Mouse (Mus musculus) CH12.LX (cell line): ENCODE data around the gene Ltb. TPM values are rescaled to one million over a fixed set of nuclear protein-coding genes. Genes with fewer than 3 reads are reported as not detected.
A peak's percentile ranks its signal among the peaks of the same experiment; 100 is the strongest.

Experiments used
- DNase-seq: peaks from one replicate; pipeline ENCODE4 v3.0.0-alpha.2; 2013; ENCODE audit errors: extremely low read depth
- H3K27ac ChIP-seq: 2 replicates; pipeline ENCODE4 v1.5.1; 2012; ENCODE audit warnings: low read depth, mild to moderate bottlenecking, control low read depth, moderate library complexity; ENCODE audit not compliant: insufficient read depth
- H3K27me3 ChIP-seq: replicated peaks from 2 replicates; pipeline ENCODE3; 2012; ENCODE audit warnings: inconsistent platforms
- H3K36me3 ChIP-seq, 2 experiments: replicated peaks in 1 of 2; 2 replicates each; pipeline versions ENCODE3 to v1.6.1; 2012; ENCODE audit warnings: inconsistent platforms in 1 of 2, low read length in 1 of 2, mild to moderate bottlenecking in 1 of 2, mixed read lengths in 1 of 2, moderate library complexity in 1 of 2; ENCODE audit not compliant: control insufficient read depth in 1 of 2, insufficient read depth in 1 of 2
- H3K4me1 ChIP-seq, 2 experiments: 2 replicates each; pipeline ENCODE4 v1.6.1; 2012; ENCODE audit warnings: inconsistent platforms in 1 of 2, moderate library complexity in 1 of 2; ENCODE audit not compliant: insufficient read depth in 2 of 2, control insufficient read depth in 1 of 2
- H3K4me2 ChIP-seq: 2 replicates; pipeline ENCODE4 v1.6.1; 2012; ENCODE audit warnings: low read depth, mild to moderate bottlenecking, control low read depth; ENCODE audit not compliant: poor library complexity, insufficient read depth, severe bottlenecking
- H3K4me3 ChIP-seq, 3 experiments: fragments of 150-350 bp in 1 of 3; sonication (generic) in 1 of 3; replicated peaks in 1 of 3; 2 replicates each; pipeline versions ENCODE3 to v1.5.1; 2011 to 2012; ENCODE audit warnings: low read depth in 2 of 3, low read length in 2 of 3, mild to moderate bottlenecking in 2 of 3, moderate library complexity in 2 of 3, control low read depth in 1 of 3, improper control_type of control experiment in 1 of 3, inconsistent platforms in 1 of 3, mixed read lengths in 1 of 3; ENCODE audit not compliant: poor library complexity in 1 of 3
- H3K79me2 ChIP-seq: replicated peaks from 2 replicates; pipeline ENCODE4 v1.6.1; 2012; ENCODE audit warnings: mild to moderate bottlenecking, moderate library complexity; ENCODE audit not compliant: control insufficient read depth, poor library complexity, insufficient read depth, severe bottlenecking; ENCODE audit errors: extremely low read depth
- H3K9ac ChIP-seq: 2 replicates; pipeline ENCODE4 v1.6.1; 2012; ENCODE audit warnings: low read depth, mild to moderate bottlenecking, control low read depth, moderate library complexity; ENCODE audit not compliant: insufficient read depth
- H3K9me3 ChIP-seq: replicated peaks from 2 replicates; pipeline ENCODE3; 2012; ENCODE audit warnings: low read length, inconsistent platforms, mixed read lengths
- BHLHE40 ChIP-seq: IDR thresholded peaks from 2 replicates; pipeline ENCODE4 v1.6.1; 2011; ENCODE audit warnings: mild to moderate bottlenecking, low read depth, low read length, improper control_type of control experiment
- CTCF ChIP-seq, 2 experiments: IDR thresholded peaks in 1 of 2; conservative IDR thresholded peaks in 1 of 2; 2 replicates each; pipeline ENCODE4 v1.5.1; 2011 to 2012; ENCODE audit warnings: low read depth in 2 of 2, low read length in 2 of 2, improper control_type of control experiment in 1 of 2, inconsistent platforms in 1 of 2, mild to moderate bottlenecking in 1 of 2, moderate library complexity in 1 of 2
- ELF1 ChIP-seq: IDR thresholded peaks from 2 replicates; pipeline ENCODE4 v1.6.1; 2014; ENCODE audit warnings: low read depth, mild to moderate bottlenecking, inconsistent platforms, low read length, improper control_type of control experiment
- EP300 ChIP-seq: IDR thresholded peaks from 2 replicates; pipeline ENCODE4 v1.6.1; 2011; ENCODE audit warnings: low read length, improper control_type of control experiment
- HCFC1 ChIP-seq: IDR thresholded peaks from 2 replicates; pipeline ENCODE4 v1.6.1; 2012; ENCODE audit warnings: low read depth, mild to moderate bottlenecking, inconsistent platforms, low read length, improper control_type of control experiment
- IRF4 ChIP-seq: IDR thresholded peaks from 2 replicates; pipeline ENCODE4 v1.6.1; 2014; ENCODE audit warnings: low read depth, mild to moderate bottlenecking, inconsistent platforms, low read length, improper control_type of control experiment
- MAX ChIP-seq: IDR thresholded peaks from 2 replicates; pipeline ENCODE4 v1.6.1; 2011; ENCODE audit warnings: low read length, improper control_type of control experiment
- MYC ChIP-seq: IDR thresholded peaks from 2 replicates; pipeline ENCODE4 v1.6.1; 2011; ENCODE audit warnings: low read depth, mild to moderate bottlenecking, improper control_type of control experiment, low read length
- NRF1 ChIP-seq: IDR thresholded peaks from 2 replicates; pipeline ENCODE4 v1.6.1; 2014; ENCODE audit warnings: low read depth, mild to moderate bottlenecking, inconsistent platforms, low read length, improper control_type of control experiment, moderate library complexity
- POLR2A ChIP-seq: IDR thresholded peaks from 2 replicates; pipeline ENCODE4 v1.6.1; 2011; ENCODE audit warnings: low read depth, mild to moderate bottlenecking, improper control_type of control experiment, low read length
- SIN3A ChIP-seq: IDR thresholded peaks from 2 replicates; pipeline ENCODE4 v1.6.1; 2012; ENCODE audit warnings: low read length, improper control_type of control experiment, inconsistent platforms
- SMC3 ChIP-seq: IDR thresholded peaks from 2 replicates; pipeline ENCODE4 v1.6.1; 2011; ENCODE audit warnings: low read depth, low read length, improper control_type of control experiment
- TCF12 ChIP-seq: IDR thresholded peaks from 2 replicates; pipeline ENCODE4 v1.6.1; 2014; ENCODE audit warnings: low read depth, mild to moderate bottlenecking, inconsistent platforms, low read length, improper control_type of control experiment
- USF1 ChIP-seq: IDR thresholded peaks from 2 replicates; pipeline ENCODE4 v1.6.1; 2014; ENCODE audit warnings: low read depth, mild to moderate bottlenecking, inconsistent platforms, low read length, improper control_type of control experiment
- USF2 ChIP-seq: conservative IDR thresholded peaks from 2 replicates; pipeline ENCODE4 v1.6.1; 2011; ENCODE audit warnings: low read depth, low read length, improper control_type of control experiment
- ZKSCAN1 ChIP-seq: IDR thresholded peaks from 2 replicates; pipeline ENCODE4 v1.6.1; 2012; ENCODE audit warnings: low read depth, inconsistent platforms, low read length, improper control_type of control experiment, borderline replicate concordance
- ZMIZ1 ChIP-seq: IDR thresholded peaks from 2 replicates; pipeline ENCODE4 v1.6.1; 2012; ENCODE audit warnings: low read depth, mild to moderate bottlenecking, inconsistent platforms, low read length, improper control_type of control experiment
- ZNF384 ChIP-seq: IDR thresholded peaks from 2 replicates; pipeline ENCODE4 v1.6.1; 2012; ENCODE audit warnings: low read depth, low read length, improper control_type of control experiment, inconsistent platforms
- dilution Hi-C: fragments of 300-500 bp; cut with MboI; formaldehyde crosslinking; loops from 2 replicates; pipeline ENCODE4 v1.14.3; 2020; ENCODE audit warnings: low sequenced_read_pairs; ENCODE audit not compliant: extremely low pct_unique_long_range_greater_than_20kb, extremely low pct_ligation_motif_present
- in situ Hi-C: fragments of 300-500 bp; cut with MboI; formaldehyde crosslinking; loops from 3 replicates; pipeline ENCODE4 v1.14.3; 2019; ENCODE audit warnings: low sequenced_read_pairs, low pct_ligation_motif_present, low pct_unique_long_range_greater_than_20kb, mixed read lengths
- polyA plus RNA-seq: library from polyadenylated mRNA; unstranded; fragments of >175 nt; gene quantifications from 2 replicates; pipeline ENCODE4 v1.2.1, GENCODE M21; 2012; ENCODE audit warnings: low read depth; ENCODE audit not compliant: insufficient read length
- total RNA-seq, 2 experiments: library from RNA; depleted of rRNA; stranded (reverse); fragments of 300-350 nt in 1 of 2; fragments of >200 nt in 1 of 2; gene quantifications; 2 replicates each; pipeline ENCODE4 v1.2.3; 2012 to 2014

Ltb gene
- total and polyA plus RNA-seq, 3 experiments: 150 to 263 (median 234) TPM

- H3K79me2 ChIP-seq: no peaks in the 10 kb centered on the region
- H3K9me3 ChIP-seq: no peaks in the 10 kb centered on the region
- H3K27me3 ChIP-seq: no peaks in the 10 kb centered on the region
- in situ Hi-C loops: no loop called here
- no peak for DNase-seq
- H3K4me3 ChIP-seq: no peak overlapping the region
- H3K9ac ChIP-seq: no peak overlapping the region
- dilution Hi-C loops: no loop called here
- no peak overlapping the region for H3K4me2 ChIP-seq
- peaks cover 0 to 11% of the 10 kb centered on the region in 2 experiments for H3K36me3 ChIP-seq
- H3K27ac ChIP-seq: peak overlapping the region; percentile 67; the same call in 1 of the 2 replicates
- TF ChIP-seq MAX: no peak
- TF ChIP-seq USF1: no peak
- TF ChIP-seq USF2: no peak
- TF ChIP-seq ZMIZ1: no peak
- TF ChIP-seq HCFC1: no peak
- no peak for TF ChIP-seq SMC3
- H3K4me1 ChIP-seq: peaks cover 27 to 71% of the 10 kb centered on the region in 2 experiments
Measured at GRCm38 (mm10) chr17:35187345-35187744, 6.9 kb upstream of the Ltb start.

- in situ Hi-C loops (no loop called here), dilution Hi-C loops (no loop called here)
- Histone ChIP-seq H3K9me3 (no peaks in the 10 kb centered on the region), H3K4me2 (peak within 1 kb of the TSS; percentile 51), H3K27ac (peak within 1 kb of the TSS; percentile 71), H3K79me2 (no peaks in the 10 kb centered on the region), H3K4me3 (peak within 1 kb of the TSS in 1 of 3 experiments; percentile 22), H3K4me1 (peaks cover 30 to 69% of the 10 kb centered on the region in 2 experiments), H3K9ac (peak within 1 kb of the TSS; percentile 10; the same call in 1 of the 2 replicates), H3K27me3 (no peaks in the 10 kb centered on the region), H3K36me3 (peaks cover 0 to 11% of the 10 kb centered on the region in 2 experiments)
- TF ChIP-seq EP300: peak; percentile 25; the same call in 1 of the 2 replicates
- TF ChIP-seq BHLHE40: peak; percentile 59
- no peak for TF ChIP-seq MYC
- no peak for TF ChIP-seq CTCF (conservative IDR thresholded peaks at IDR 0.05 in 1 of 2, IDR thresholded peaks at IDR 0.05 in 1 of 2; ENCODE audit: low read depth in 2 of 2, low read length in 2 of 2)
- 0 out of 2 replicates have a peak, but pooled peaks have one; percentile 31 for TF ChIP-seq TCF12
- TF ChIP-seq SMC3: no peak
- peak; percentile 69 for TF ChIP-seq HCFC1
- TF ChIP-seq ZKSCAN1: no peak
- TF ChIP-seq NRF1: no peak
- TF ChIP-seq ELF1: peak; percentile 79
- peak; percentile 58; the same call in 1 of the 2 replicates for TF ChIP-seq IRF4
- TF ChIP-seq POLR2A: peak; percentile 43
- TF ChIP-seq USF1: peak; percentile 49
- TF ChIP-seq ZNF384: peak; percentile 31
- TF ChIP-seq SIN3A: no peak
- no peak for DNase-seq
Measured at GRCm38 (mm10) chr17:35187959-35188610, 6.2 kb upstream of the Ltb start, which contains the start of gene Lst1. Lst1 (minus strand) TSS chr17:35188439.
